Mouse (Mus musculus): ENCODE measurements around the gene Gm10972. TPM values are rescaled to one million over a fixed set of nuclear protein-coding genes. Genes with fewer than 3 reads are reported as not detected.

Gene Gm10972
- total RNA-seq, 2 experiments from 2014 or later: not detected

Other genes starting within 250 kb of the Gm10972 start
- gene Lingo4, start 244.6 kb upstream of the Gm10972 start, total RNA-seq (2014; fragmentation: Nextera tagmentation): not detected in 2 replicates
- gene Lingo4, start 244.6 kb upstream of the Gm10972 start, total RNA-seq (2017): not detected in 2 replicates
- gene Tdrkh, start 229.8 kb upstream of the Gm10972 start, total RNA-seq (2014; fragmentation: Nextera tagmentation): 4.5 TPM in 2 replicates
- gene Tdrkh, start 229.8 kb upstream of the Gm10972 start, total RNA-seq (2017): 5.7 and 6.1 TPM in 2 replicates
- 32.5 and 49.1 TPM in 2 replicates for gene Mrpl9, start 199.8 kb upstream of the Gm10972 start, total RNA-seq (2014; fragmentation: Nextera tagmentation)
- gene Mrpl9, start 199.8 kb upstream of the Gm10972 start, total RNA-seq (2017): 56.3 and 60.6 TPM in 2 replicates
- gene Oaz3, start 199.2 kb upstream of the Gm10972 start, total RNA-seq (2014; fragmentation: Nextera tagmentation): not detected in 2 replicates
- gene Oaz3, start 199.2 kb upstream of the Gm10972 start, total RNA-seq (2017): 6.9 TPM in 1 of 2 replicates, not detected in the other
- gene Celf3, start 164.8 kb upstream of the Gm10972 start, total RNA-seq (2014; fragmentation: Nextera tagmentation): not detected in 2 replicates
- not detected in 2 replicates for gene Celf3, start 164.8 kb upstream of the Gm10972 start, total RNA-seq (2017)
- gene Riiad1, start 162.8 kb upstream of the Gm10972 start, total RNA-seq (2014; fragmentation: Nextera tagmentation): not detected in 2 replicates
- gene Riiad1, start 162.8 kb upstream of the Gm10972 start, total RNA-seq (2017): not detected in 2 replicates
- gene Snx27, start 60.4 kb upstream of the Gm10972 start, total RNA-seq (2014; fragmentation: Nextera tagmentation): 15.6 and 24.0 TPM in 2 replicates
- 21.8 and 29.7 TPM in 2 replicates for gene Snx27, start 60.4 kb upstream of the Gm10972 start, total RNA-seq (2017)
- 3.0 and 3.2 TPM in 2 replicates for gene Tuft1, start 15.8 kb downstream of the Gm10972 start, total RNA-seq (2014; fragmentation: Nextera tagmentation)
- gene Tuft1, start 15.8 kb downstream of the Gm10972 start, total RNA-seq (2017): 8.9 and 15.4 TPM in 2 replicates
- gene Selenbp2, start 50.4 kb downstream of the Gm10972 start, total RNA-seq (2014; fragmentation: Nextera tagmentation): not detected in 2 replicates
- 0.13 TPM in 1 of 2 replicates, not detected in the other for gene Selenbp2, start 50.4 kb downstream of the Gm10972 start, total RNA-seq (2017)
- gene Cgn, start 143.4 kb downstream of the Gm10972 start, total RNA-seq (2014; fragmentation: Nextera tagmentation): 0.17 TPM in 1 of 2 replicates, not detected in the other
- gene Cgn, start 143.4 kb downstream of the Gm10972 start, total RNA-seq (2017): not detected in 2 replicates
- gene Pogz, start 194.5 kb downstream of the Gm10972 start, total RNA-seq (2014; fragmentation: Nextera tagmentation): 31.7 and 38.0 TPM in 2 replicates
- 13.0 and 20.9 TPM in 2 replicates for gene Pogz, start 194.5 kb downstream of the Gm10972 start, total RNA-seq (2017)
- gene Psmb4, start 243.8 kb downstream of the Gm10972 start, total RNA-seq (2014; fragmentation: Nextera tagmentation): 392 and 406 TPM in 2 replicates
- gene Psmb4, start 243.8 kb downstream of the Gm10972 start, total RNA-seq (2017): 232 and 280 TPM in 2 replicates